Mouse (Mus musculus): Measurements from ENCODE around the gene Nop14. TPM values are rescaled to one million over a fixed set of nuclear protein-coding genes. Genes with fewer than 3 reads are reported as not detected.

Nop14 gene
- polyA plus RNA-seq (2011; ENCODE audit: insufficient read length, low read depth, missing spikeins) = 41.0 and 45.7 TPM in 2 replicates

GRCm38 (mm10) chr5:34659686-34660590 lies at the start of gene Nop14, which contains the start of gene Grk4:
Gene Nop14, minus strand, starts transcription at chr5:34660148.
Gene Grk4, plus strand, starts transcription at chr5:34660379.
- peak within 1 kb of the TSS; percentile 80 for H3K27ac ChIP-seq (ENCODE audit: insufficient read depth, low read length)
- TF ChIP-seq POLR2A (IDR thresholded peaks at IDR 0.05; ENCODE audit: low read depth, low read length) = peak; percentile 99
- peak; percentile 31; the same call in 1 of the 2 replicates for TF ChIP-seq CTCF (IDR thresholded peaks at IDR 0.05; ENCODE audit: borderline replicate concordance, insufficient read depth, low read length)
- H3K4me3 ChIP-seq (ENCODE audit: insufficient read depth, low read length) = peak within 1 kb of the TSS; percentile 83
- peaks cover 6% of the 10 kb centered on the region for H3K4me1 ChIP-seq (ENCODE audit: control insufficient read depth, insufficient read depth, low read length)

DNA sequence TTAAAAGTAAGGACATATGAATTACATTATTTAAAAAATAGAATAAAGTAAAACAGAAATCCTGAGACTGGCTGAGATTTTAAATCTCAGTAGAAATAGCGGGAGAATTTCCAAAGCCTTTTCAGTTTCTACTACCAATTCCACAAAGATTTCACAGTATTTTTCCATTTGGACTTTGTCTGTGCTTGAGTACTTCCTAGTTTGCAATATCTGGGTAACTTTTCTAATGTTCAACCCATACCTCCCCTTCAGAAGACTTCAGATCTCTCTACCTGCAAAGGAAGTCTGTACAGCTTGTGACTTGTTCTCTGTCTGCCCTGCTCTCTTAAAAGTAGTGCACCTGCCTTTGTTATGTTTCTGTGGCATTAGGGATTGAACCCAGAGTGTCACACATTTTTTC lies 48.5 kb upstream of the Nop14 start:
- TF ChIP-seq CTCF (IDR thresholded peaks at IDR 0.05; ENCODE audit: borderline replicate concordance, insufficient read depth, low read length) = no peak
- no peak for TF ChIP-seq POLR2A (IDR thresholded peaks at IDR 0.05; ENCODE audit: low read depth, low read length)
- H3K4me3 ChIP-seq (ENCODE audit: insufficient read depth, low read length) = no peak overlapping the region
- H3K27ac ChIP-seq (ENCODE audit: insufficient read depth, low read length) = no peak overlapping the region
- no peaks in the 10 kb centered on the region for H3K4me1 ChIP-seq (ENCODE audit: control insufficient read depth, insufficient read depth, low read length)

DNA sequence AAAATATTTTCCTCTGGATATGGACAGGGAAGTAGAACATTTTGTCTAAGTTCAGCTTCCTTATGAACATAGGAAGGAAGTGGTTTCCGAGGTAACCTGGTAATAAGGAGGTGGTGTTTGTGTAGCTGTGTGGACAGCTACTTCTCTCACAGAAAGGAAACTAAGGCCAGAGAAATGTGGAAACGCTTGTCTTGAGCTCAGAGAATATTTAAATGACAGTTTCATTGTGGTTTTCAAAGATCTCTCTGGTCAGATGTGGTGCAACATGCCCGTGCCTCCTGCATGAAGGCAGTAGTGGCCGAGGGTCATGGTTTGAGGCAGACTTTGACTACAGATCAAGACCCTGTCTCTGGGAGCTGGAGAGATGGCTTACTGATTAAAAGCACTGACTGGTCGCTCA lies 35.6 kb upstream of the Nop14 start:
- Histone ChIP-seq H3K4me1 (ENCODE audit: control insufficient read depth, insufficient read depth, low read length) (no peaks in the 10 kb centered on the region), H3K27ac (ENCODE audit: insufficient read depth, low read length) (no peak overlapping the region), H3K4me3 (ENCODE audit: insufficient read depth, low read length) (no peak overlapping the region)
- TF ChIP-seq POLR2A (IDR thresholded peaks at IDR 0.05; ENCODE audit: low read depth, low read length) = no peak

DNA sequence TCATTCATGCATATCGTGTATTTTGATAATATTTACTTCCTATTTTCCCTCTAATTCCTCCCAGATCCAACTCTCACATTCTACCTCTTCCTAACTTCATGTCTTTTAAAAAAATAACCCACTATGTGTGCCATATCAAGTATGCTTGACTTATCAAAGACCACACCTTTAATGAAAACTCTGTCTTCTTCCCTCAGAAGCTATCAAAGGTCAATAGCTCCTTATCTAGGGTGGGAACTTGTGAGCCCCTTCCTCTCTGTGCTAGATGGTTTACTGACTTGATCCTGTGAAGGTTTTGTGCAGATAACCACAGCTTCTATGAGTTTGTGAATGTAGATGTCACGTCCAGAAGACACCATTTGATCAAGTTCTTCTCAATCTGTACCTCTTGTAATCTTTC lies 32.8 kb upstream of the Nop14 start:
- Histone ChIP-seq H3K4me1 (ENCODE audit: control insufficient read depth, insufficient read depth, low read length) (no peaks in the 10 kb centered on the region), H3K4me3 (ENCODE audit: insufficient read depth, low read length) (no peak overlapping the region), H3K27ac (ENCODE audit: insufficient read depth, low read length) (no peak overlapping the region)
- no peak for TF ChIP-seq CTCF (IDR thresholded peaks at IDR 0.05; ENCODE audit: borderline replicate concordance, insufficient read depth, low read length)
- TF ChIP-seq POLR2A (IDR thresholded peaks at IDR 0.05; ENCODE audit: low read depth, low read length) = no peak

GRCm38 (mm10) chr5:34689868-34690267 lies 29.9 kb upstream of the Nop14 start:
- no peak for TF ChIP-seq CTCF (IDR thresholded peaks at IDR 0.05; ENCODE audit: borderline replicate concordance, insufficient read depth, low read length)
- no peak for TF ChIP-seq POLR2A (IDR thresholded peaks at IDR 0.05; ENCODE audit: low read depth, low read length)
- Histone ChIP-seq H3K27ac (ENCODE audit: insufficient read depth, low read length) (no peak overlapping the region), H3K4me1 (ENCODE audit: control insufficient read depth, insufficient read depth, low read length) (no peaks in the 10 kb centered on the region), H3K4me3 (ENCODE audit: insufficient read depth, low read length) (no peak overlapping the region)

DNA sequence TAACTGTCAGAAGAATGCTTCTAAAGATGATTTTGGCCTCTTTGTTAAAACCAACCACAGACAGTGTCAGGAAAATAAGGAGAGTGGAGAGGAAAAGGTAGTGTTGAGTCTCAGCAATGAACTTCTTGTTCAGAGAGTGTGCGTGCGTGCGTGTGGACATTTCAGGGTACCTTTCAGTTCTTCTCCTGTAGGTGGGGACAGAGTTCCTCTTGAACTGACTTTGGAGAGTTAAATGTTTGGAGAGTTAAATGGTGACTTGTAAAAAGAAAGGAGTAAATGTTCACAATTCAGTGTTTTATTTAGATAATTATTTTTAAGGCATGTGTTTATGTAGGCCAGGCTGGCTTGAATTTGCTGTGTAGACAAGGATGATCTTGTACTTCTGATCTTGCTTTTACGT lies 10.3 kb upstream of the Nop14 start:
- H3K4me1 ChIP-seq (ENCODE audit: control insufficient read depth, insufficient read depth, low read length) = no peaks in the 10 kb centered on the region
- no peak overlapping the region for H3K27ac ChIP-seq (ENCODE audit: insufficient read depth, low read length)
- no peak overlapping the region for H3K4me3 ChIP-seq (ENCODE audit: insufficient read depth, low read length)
- no peak for TF ChIP-seq POLR2A (IDR thresholded peaks at IDR 0.05; ENCODE audit: low read depth, low read length)
- no peak for TF ChIP-seq CTCF (IDR thresholded peaks at IDR 0.05; ENCODE audit: borderline replicate concordance, insufficient read depth, low read length)

- H3K4me3 ChIP-seq (ENCODE audit: insufficient read depth, low read length) = no peak overlapping the region
- H3K27ac ChIP-seq (ENCODE audit: insufficient read depth, low read length) = no peak overlapping the region
- H3K4me1 ChIP-seq (ENCODE audit: control insufficient read depth, insufficient read depth, low read length) = no peaks in the 10 kb centered on the region
- TF ChIP-seq POLR2A (IDR thresholded peaks at IDR 0.05; ENCODE audit: low read depth, low read length) (no peak), CTCF (IDR thresholded peaks at IDR 0.05; ENCODE audit: borderline replicate concordance, insufficient read depth, low read length) (no peak)
These were observed 9.5 kb upstream of the Nop14 start for GRCm38 (mm10) chr5:34669493-34669892.

DNA sequence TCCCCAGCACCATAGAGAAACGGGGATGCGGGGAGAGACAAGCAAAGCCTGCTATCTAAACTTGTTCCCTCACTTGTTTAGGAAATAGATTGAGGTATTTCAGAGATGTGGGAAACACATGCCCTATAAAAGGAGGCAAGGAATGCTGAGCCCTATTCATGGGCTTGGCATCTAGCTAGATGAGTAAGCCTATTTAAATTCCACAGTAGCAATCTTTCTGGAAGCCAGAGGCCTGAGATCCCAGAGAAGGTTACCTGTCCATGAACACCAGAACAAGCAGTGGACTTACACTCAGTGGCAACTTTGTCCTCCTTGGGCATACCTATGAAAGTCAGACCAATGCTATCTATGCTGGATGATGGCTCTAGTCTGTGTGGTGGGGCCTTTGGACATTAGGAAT lies 3.3 kb upstream of the Nop14 start:
- Histone ChIP-seq H3K4me3 (ENCODE audit: insufficient read depth, low read length) (no peak overlapping the region), H3K27ac (ENCODE audit: insufficient read depth, low read length) (peak overlapping the region; percentile 62; the same call in 1 of the 2 replicates), H3K4me1 (ENCODE audit: control insufficient read depth, insufficient read depth, low read length) (peaks cover 6% of the 10 kb centered on the region)
- TF ChIP-seq POLR2A (IDR thresholded peaks at IDR 0.05; ENCODE audit: low read depth, low read length) (no peak), CTCF (IDR thresholded peaks at IDR 0.05; ENCODE audit: borderline replicate concordance, insufficient read depth, low read length) (no peak)

DNA sequence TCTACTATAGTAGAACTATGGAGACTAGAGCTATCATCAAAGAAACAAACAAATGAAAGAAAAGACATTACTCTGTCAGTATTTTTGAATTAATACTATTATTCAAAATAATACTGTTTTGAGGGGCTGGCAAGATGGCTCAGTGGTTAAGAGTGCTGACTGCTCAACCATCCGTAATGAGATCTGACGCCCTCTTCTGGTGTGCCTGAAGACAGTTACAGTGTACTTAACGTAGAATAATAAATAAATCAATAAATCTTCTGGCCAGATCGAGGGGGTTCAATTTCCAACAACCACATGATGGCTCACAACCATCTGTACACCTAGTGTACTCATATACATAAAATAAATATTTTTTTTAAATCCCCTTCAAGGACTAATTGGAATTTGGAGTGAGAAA lies 2.0 kb upstream of the Nop14 start:
- TF ChIP-seq POLR2A (IDR thresholded peaks at IDR 0.05; ENCODE audit: low read depth, low read length) (no peak), CTCF (IDR thresholded peaks at IDR 0.05; ENCODE audit: borderline replicate concordance, insufficient read depth, low read length) (no peak)
- Histone ChIP-seq H3K4me1 (ENCODE audit: control insufficient read depth, insufficient read depth, low read length) (peaks cover 6% of the 10 kb centered on the region), H3K4me3 (ENCODE audit: insufficient read depth, low read length) (no peak overlapping the region), H3K27ac (ENCODE audit: insufficient read depth, low read length) (no peak overlapping the region)

DNA sequence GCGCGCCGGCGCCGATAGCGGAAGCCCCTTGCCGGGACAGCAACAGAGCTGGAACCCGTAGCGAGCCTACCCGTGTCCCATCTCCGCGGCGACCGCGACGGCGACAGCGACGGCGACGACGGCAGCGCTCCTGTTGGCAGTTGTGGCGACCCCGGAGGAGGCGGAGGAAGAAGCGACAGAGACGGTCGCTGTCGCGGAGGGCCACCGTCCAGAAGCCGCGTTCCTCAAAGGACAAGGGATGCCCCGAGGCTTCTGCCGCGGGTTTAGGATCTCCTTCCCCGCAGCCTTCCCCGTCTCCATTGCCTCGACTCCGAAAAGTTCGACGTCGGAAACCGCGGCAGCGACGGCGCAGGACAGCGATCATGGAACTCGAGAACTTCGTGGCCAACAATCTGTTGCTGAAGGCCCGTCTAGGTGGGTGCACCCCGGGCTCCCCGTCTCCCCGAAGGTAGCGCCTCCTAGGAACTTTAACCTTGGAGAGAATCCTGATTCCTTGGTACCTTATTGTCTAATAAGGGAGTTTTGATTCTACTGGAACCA lies 713 bp upstream of the Nop14 start:
- no peak for TF ChIP-seq CTCF (IDR thresholded peaks at IDR 0.05; ENCODE audit: borderline replicate concordance, insufficient read depth, low read length)
- TF ChIP-seq POLR2A (IDR thresholded peaks at IDR 0.05; ENCODE audit: low read depth, low read length) = no peak
- peak overlapping the region; percentile 80 for H3K27ac ChIP-seq (ENCODE audit: insufficient read depth, low read length)
- peak overlapping the region; percentile 70 for H3K4me3 ChIP-seq (ENCODE audit: insufficient read depth, low read length)
- H3K4me1 ChIP-seq (ENCODE audit: control insufficient read depth, insufficient read depth, low read length) = peaks cover 6% of the 10 kb centered on the region

All from embryonic fibroblast, embryonic 13.5 days (primary cell).